Mouse (Mus musculus): Measurements from ENCODE around the gene Glis3.

- TF ChIP-seq JUND (IDR thresholded peaks at IDR 0.05; ENCODE audit: low read depth, low read length), result no peak
- TF ChIP-seq CHD2 (IDR thresholded peaks at IDR 0.05; ENCODE audit: low read length), result no peak
- no peak for TF ChIP-seq GATA1 (IDR thresholded peaks at IDR 0.05; ENCODE audit: low read depth, low read length)
- TF ChIP-seq CTCF (IDR thresholded peaks at IDR 0.05 in 2 of 3, conservative IDR thresholded peaks at IDR 0.05 in 1 of 3; ENCODE audit: control insufficient read depth in 1 of 3, insufficient read depth in 1 of 3, low read depth in 2 of 3, low read length in 3 of 3, poor library complexity in 1 of 3, severe bottlenecking in 1 of 3), result no peak
- TF ChIP-seq NELFE (IDR thresholded peaks at IDR 0.05; ENCODE audit: low read depth, low read length), result no peak
- no peak for TF ChIP-seq POLR2A (IDR thresholded peaks at IDR 0.05; ENCODE audit: control insufficient read depth in 1 of 2, insufficient read depth in 1 of 2, low read depth in 1 of 2, low read length in 2 of 2, poor library complexity in 1 of 2)
These were observed 118.2 kb downstream of the Glis3 start for GRCm38 (mm10) chr19:28561697-28562002.

Measured in MEL (cell line).